Mouse (Mus musculus): ENCODE results near the gene Gm20388. TPM values are rescaled to one million over a fixed set of nuclear protein-coding genes. Genes with fewer than 3 reads are reported as not detected.

Gene Gm20388
- total RNA-seq, 2 experiments from 2014 or later, result 1.3 to 8.5 TPM

GRCm38 (mm10) chr8:121474898-121475284 is 1564.2 kb downstream of the Gm20388 start:
- no peak for DNase-seq (ENCODE audit: low spot score in 2 of 2)

DNA sequence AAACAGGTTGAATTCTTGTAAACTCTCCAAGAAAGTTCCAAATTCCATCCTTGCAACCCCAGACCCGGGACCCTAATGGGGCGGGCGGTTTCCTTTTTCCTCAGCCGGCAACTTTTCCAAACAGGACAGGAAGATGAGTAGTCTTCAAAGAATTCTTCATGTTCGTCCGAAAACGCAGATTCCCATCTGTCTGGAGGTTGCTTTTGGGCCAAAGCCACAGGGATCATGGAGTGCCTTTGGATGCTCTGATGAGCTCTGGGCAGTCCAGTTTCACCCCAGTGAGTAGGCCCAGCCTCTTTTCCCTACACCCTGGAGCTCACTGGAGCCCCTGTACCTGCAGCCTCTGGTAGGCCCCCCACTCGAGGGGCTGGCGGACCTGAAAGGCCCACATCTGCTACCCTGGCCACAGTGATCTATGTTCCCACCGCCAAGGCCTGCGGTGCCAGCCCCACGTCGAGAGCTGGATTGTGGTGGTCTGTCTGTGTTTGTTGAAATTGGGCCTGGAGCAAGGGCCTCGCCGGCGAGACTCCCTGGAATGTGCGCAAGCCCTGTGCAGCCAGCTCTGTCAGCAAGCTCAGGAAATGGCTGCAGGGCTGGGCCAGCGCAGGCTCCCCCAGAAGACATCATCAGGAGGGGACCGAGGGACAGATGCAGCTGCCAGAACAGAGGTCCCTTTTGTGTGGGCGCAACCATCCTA is 1567.4 kb downstream of the Gm20388 start:
- no peak for DNase-seq (ENCODE audit: low spot score in 2 of 2)

DNA sequence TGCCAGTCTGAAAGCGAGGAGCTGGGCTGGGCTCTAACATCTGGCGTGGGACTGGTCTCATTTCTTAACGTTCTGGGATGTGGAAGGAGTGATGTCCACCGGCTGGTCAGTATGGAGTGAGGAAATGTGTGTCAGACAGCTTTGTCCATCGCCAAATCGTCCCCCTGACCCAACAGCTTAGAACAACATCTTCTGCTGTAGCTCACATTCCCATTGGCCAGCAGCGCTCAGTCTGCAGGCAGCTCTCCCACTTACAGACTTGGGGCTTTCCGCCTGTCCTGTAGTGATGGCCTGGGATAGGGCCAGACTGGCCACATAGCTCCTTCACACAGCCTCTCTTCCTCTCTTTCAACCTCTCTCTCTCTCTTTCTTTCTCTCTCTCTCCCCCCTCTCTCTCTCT is 1568.5 kb downstream of the Gm20388 start:
- DNase-seq (ENCODE audit: low spot score in 2 of 2), result no peak

GRCm38 (mm10) chr8:121480411-121481031 is 1569.9 kb downstream of the Gm20388 start:
- DNase-seq (ENCODE audit: low spot score in 2 of 2), result no peak

DNA sequence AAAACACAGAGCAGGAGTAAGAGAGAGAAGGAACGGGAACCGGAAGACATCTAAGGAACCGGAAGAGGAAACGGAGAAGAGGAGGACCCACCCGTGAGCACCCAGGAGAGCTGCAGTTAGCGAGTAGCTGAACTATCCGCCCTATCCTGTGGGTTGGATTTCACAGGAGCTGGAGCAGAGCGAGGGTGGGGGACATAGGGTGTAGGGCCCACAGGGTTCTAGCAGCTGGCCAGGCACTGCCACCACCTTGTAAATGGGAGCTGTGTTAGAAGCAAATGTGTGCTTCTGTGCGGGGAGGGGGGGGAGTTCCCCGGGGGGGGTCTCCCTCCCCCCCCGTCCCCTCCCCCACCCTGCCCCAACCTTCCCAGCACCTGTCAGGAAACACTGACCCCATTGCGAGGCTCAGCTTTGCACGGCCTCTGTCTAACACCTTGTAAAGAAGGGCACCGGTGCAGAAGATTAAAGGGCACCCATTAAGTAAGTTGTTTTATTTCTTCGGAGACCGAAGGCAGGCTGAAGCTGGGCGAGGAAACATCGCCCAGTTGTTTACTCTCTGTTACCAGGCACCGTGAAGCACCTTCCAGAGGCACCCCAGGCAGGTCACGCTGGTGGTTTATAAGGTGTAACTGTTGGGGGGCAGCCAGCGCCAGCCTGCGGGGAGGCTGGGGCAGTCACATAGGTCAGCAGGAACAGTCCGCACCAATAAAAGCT is 1573.6 kb downstream of the Gm20388 start:
- no peak for DNase-seq (ENCODE audit: low spot score in 2 of 2)

GRCm38 (mm10) chr8:121491633-121492032 is 1581.0 kb downstream of the Gm20388 start:
- no peak for DNase-seq (ENCODE audit: low spot score in 2 of 2)

GRCm38 (mm10) chr8:121497621-121498020 is 1587.0 kb downstream of the Gm20388 start:
- DNase-seq (ENCODE audit: low spot score in 2 of 2), result no peak

DNA sequence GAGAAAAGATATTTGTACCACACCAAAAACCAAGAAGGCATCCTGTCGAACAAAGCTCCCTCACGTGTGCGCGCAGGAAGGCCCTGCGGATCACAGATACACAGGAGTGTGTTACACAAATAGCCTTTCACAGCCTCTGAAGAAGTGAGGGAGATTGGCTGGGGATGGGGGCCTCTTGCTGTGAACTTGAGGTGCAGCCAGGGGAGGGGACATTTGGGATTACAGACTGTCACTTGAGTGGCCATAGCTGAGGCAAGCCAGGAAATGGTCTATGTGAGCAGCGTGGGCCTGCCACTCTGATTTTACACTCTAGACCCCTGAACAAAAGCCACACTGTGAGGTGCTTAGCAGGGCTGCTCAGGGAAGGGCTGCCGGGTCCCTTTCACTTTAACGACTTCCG is 1601.1 kb downstream of the Gm20388 start:
- no peak for DNase-seq (ENCODE audit: low spot score in 2 of 2)

DNA sequence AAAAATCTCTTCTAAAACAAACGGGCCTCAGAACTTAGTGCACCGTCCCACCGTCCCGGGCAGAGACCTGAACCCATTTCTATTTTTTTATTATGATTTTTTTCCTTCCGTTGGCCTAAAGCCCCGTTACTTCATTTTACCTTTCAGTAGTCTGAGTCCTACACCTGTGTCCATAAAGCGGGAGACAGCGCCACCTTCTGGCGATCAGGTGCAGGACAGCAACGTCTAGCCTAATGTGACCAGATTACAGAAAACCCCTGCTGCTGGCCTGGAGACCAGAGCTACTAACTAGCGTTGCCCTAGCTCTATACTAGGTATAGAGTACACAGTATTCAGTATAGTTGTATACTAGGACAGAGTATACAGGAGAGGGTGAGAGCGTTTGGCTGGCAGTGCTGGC is 1602.8 kb downstream of the Gm20388 start:
- DNase-seq (ENCODE audit: low spot score in 2 of 2), result peak; percentile 85 to 89

GRCm38 (mm10) chr8:121525111-121525818 is 1614.6 kb downstream of the Gm20388 start:
- DNase-seq (ENCODE audit: low spot score in 2 of 2), result no peak

GRCm38 (mm10) chr8:121526811-121527550 is 1616.3 kb downstream of the Gm20388 start:
- DNase-seq (ENCODE audit: low spot score in 2 of 2), result no peak

GRCm38 (mm10) chr8:121527751-121528150 is 1617.1 kb downstream of the Gm20388 start:
- no peak for DNase-seq (ENCODE audit: low spot score in 2 of 2)

- no peak for DNase-seq (ENCODE audit: low spot score in 2 of 2)
Measured at GRCm38 (mm10) chr8:121528790-121529189, 1618.1 kb downstream of the Gm20388 start.

DNA sequence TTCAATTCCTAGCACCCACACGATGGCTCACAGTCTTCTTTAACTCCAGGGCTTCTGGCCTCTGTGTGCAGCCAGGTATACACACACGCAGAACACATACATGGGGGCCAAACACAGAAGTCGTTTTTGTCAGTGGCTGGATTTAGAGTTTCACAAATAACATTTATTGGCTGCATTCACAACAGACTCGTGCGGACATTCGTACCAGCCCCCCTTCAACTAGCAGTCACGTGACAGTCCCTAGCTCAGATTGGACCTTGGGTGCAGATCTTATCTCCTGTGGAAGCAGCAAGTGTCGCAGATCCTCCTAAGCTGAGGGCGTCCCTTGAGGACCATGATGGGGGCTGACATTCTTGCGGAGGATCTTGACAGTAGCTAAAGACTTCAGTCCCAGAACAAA is 1620.0 kb downstream of the Gm20388 start:
- no peak for DNase-seq (ENCODE audit: low spot score in 2 of 2)

- peak in 1 of 2 experiments; percentile 30 for DNase-seq (ENCODE audit: low spot score in 2 of 2)
Measured at GRCm38 (mm10) chr8:121532381-121532780, 1621.7 kb downstream of the Gm20388 start.

DNA sequence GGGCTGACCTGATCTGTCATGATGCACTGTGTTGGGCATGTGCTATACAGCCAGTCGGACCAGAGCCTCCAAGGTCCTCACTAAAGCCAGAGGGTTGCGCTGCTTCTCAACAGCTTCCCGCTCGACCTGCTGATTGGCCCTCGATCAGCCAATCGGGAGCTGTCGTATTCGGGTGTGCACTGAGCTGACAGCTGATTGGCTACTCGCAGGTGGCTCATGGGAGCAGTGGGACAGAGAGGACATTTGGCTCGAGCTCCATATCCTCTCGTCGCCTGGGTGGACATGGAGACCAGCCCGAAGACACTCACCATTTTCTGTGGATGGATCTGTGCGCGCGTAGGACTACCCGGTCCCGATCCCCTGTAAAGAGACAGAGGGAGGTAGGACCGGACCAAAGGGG is 1631.2 kb downstream of the Gm20388 start:
- DNase-seq (ENCODE audit: low spot score in 2 of 2), result no peak

DNA sequence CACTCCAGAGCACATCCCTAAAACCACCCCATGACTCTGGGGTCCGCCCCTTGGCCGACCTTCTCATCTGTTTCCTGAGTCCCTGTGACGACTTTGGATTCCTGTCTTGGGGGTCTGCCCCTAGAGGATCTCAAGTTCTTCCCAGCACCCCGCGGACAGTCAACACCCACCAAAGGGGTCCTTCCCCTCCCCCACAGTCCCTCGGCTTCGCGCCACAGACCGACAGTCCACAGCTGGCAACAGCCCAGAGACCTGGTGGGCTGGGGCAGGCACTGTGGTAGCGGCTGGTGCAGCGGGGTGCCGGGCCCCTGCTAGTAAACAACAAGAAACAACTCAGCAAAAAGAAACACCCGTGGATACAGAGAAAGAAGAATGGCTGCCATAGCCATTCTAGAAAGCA is 1632.3 kb downstream of the Gm20388 start:
- no peak for DNase-seq (ENCODE audit: low spot score in 2 of 2)

GRCm38 (mm10) chr8:121544276-121544785 is 1633.7 kb downstream of the Gm20388 start, which contains the start of gene 1700018B08Rik:
Gene 1700018B08Rik (minus strand): TSS chr8:121544320.
- no peak for DNase-seq (ENCODE audit: low spot score in 2 of 2)

GRCm38 (mm10) chr8:121544936-121545335 is 1634.3 kb downstream of the Gm20388 start:
- no peak for DNase-seq (ENCODE audit: low spot score in 2 of 2)

DNA sequence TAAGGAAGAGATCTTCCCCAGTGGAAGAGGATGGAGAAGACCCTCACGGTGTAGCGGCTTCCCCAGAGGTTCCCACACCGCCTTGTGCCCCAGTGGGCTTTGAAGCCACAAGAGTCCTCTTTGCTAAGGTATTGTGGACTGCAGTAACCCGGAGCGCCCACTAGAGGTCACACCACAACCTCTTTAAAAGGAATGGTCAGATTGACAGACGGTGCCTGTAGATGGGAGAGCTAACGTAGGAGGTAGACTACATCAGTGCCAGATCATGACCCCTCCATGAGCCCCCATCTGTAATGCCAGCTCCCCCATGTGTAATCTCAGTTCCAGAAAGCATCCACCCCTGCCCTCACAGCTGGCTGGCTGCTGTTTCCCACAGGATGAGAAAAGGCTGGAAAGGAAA is 1636.5 kb downstream of the Gm20388 start:
- peak; percentile 69 to 71 for DNase-seq (ENCODE audit: low spot score in 2 of 2)

GRCm38 (mm10) chr8:121550056-121550455 is 1639.4 kb downstream of the Gm20388 start:
- no peak for DNase-seq (ENCODE audit: low spot score in 2 of 2)

All from adrenal gland, adult 18-20 months (tissue).